Mouse (Mus musculus): Measurements from ENCODE around the gene Rad18.

DNA sequence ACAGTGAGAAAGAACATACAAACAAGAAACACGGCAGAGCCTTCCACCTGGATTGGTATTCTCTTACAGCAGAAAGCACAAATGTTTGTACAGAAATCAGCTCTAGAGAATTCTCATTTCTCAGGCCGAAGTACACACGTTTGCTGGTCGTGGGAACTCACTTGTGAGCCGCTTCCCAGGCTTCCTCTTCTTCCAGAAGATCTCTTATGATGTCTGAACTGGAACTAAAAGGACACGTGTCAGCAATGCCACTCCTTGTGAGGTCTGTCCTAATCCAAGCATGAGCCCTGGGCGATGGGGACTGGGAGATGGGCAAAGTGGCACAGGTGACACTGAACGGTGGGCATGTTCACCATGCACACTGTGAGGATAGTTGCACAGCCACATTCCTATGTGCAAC lies 68.2 kb downstream of the Rad18 start:
- no peak for TF ChIP-seq CTCF (conservative IDR thresholded peaks at IDR 0.05; ENCODE audit: low read length)
- TF ChIP-seq NANOG (IDR thresholded peaks at IDR 0.05; ENCODE audit: borderline replicate concordance, low read length): no peak
- TF ChIP-seq POU5F1 (IDR thresholded peaks at IDR 0.05; ENCODE audit: borderline replicate concordance, low read length): no peak

All from E14TG2a.4 (cell line).